Comparison of ENCODE assay signal across 15 mouse cellular contexts in the genomic region with DNA sequence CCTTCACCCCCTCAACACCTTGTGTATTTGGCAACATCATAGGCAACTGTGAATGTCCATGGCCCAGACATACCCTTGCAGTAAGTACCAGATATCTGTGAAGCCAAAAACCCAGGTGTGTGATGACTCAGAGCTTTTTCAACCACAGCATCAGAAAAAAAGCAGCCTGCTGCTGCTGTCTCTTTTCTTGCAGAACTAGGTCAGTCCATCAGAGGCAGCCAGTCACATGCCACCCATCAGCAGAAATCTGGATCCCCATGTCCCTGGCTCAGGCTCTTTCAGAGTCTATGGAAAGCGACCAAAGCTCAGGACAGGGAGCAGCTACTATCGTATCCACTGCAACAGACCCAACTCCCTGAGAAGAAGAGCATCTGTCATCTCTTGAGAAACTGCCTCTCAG. TPM values are rescaled to one million over a fixed set of nuclear protein-coding genes. Genes with fewer than 3 reads are reported as not detected.
DNase-seq lines count a peak whose midpoint lies in the region.
"Had no signal": no experiment of that assay in that cellular context is flagged by ENCODE, and none has a peak within 500 bp of the region (broad histone marks: within the 10 kb centered on the region; RNA-seq: fewer than 3 reads in every experiment).

No protein-coding gene starts in this region.

- DNase-seq in cerebellum, adult 9-10 months = peak; percentile 3
- no peak for DNase-seq in cerebellum, adult 8-10 months
- peak; percentile 86 for DNase-seq in heart, adult 11 months
- no peak for DNase-seq in heart, adult 9 months (ENCODE audit: low spot score in 2 of 2)
- peak; percentile 37 to 78 for DNase-seq in left cerebral cortex, postnatal 25 days (ENCODE audit: low spot score in 2 of 2)
- DNase-seq in left cerebral cortex, postnatal 10 days (ENCODE audit: extremely low spot score in 1 of 2, low spot score in 2 of 2) = no peak
- DNase-seq in right cerebral cortex, postnatal 36 days (ENCODE audit: low spot score in 2 of 2) = peak; percentile 24 to 50
- DNase-seq in adrenal gland, adult (ENCODE audit: inconsistent age in 2 of 2, low spot score in 1 of 2) = no peak
- DNase-seq: adrenal gland, postnatal 36 days; embryo, embryonic 11 days; liver; lung, postnatal 36 days had no signal

- intact Hi-C loops in left cerebral cortex, postnatal 25 days (cut with DNase I) = no loop called here
- intact Hi-C loops in left cerebral cortex, postnatal 10 days (cut with DNase I) = no loop called here

RNA-seq across cellular contexts. Expression of a gene that starts 33.2 kb away (rescaled TPM):
- 100 to 1,000 TPM; 208 to 226 TPM for total RNA-seq in left cerebral cortex, postnatal 25 days (2021)
- 100 to 1,000 TPM; 280 to 297 TPM for total RNA-seq in left cerebral cortex, postnatal 10 days (2021)
- total RNA-seq: hematopoietic stem cell, adult 5-6 weeks; monocyte, adult 5-6 weeks; neutrophil, adult 5-6 weeks had no signal

Comparison
In these comparisons a context has a peak if more than half of its experiments do, and no peak if none do; other contexts are left out.
1. DNase-seq: peak in cerebellum, adult 9-10 months (single experiment), heart, adult 11 months (single experiment), left cerebral cortex, postnatal 25 days (2 of 2) and right cerebral cortex, postnatal 36 days (2 of 2); none in cerebellum, adult 8-10 months (single experiment), heart, adult 9 months (0 of 2), left cerebral cortex, postnatal 10 days (0 of 2) and adrenal gland, adult (0 of 2).